Mouse (Mus musculus) cortical plate, adult 2 months (tissue): ENCODE measurements around the gene Ptafr.

ENCODE experiments used
- CTCF ChIP-seq: fragments of 200-500 bp; IDR thresholded peaks from 2 replicates; pipeline ENCODE4 v1.5.1; 2011; ENCODE audit warnings: mild to moderate bottlenecking, control low read depth, low read length; ENCODE audit not compliant: insufficient read depth; ENCODE audit errors: extremely low read depth
- POLR2A ChIP-seq: fragments of 200-500 bp; IDR thresholded peaks from 2 replicates; pipeline ENCODE4 v1.6.1; 2011; ENCODE audit warnings: mild to moderate bottlenecking, low read length, control low read depth; ENCODE audit not compliant: insufficient read depth; ENCODE audit errors: extremely low read depth

DNA sequence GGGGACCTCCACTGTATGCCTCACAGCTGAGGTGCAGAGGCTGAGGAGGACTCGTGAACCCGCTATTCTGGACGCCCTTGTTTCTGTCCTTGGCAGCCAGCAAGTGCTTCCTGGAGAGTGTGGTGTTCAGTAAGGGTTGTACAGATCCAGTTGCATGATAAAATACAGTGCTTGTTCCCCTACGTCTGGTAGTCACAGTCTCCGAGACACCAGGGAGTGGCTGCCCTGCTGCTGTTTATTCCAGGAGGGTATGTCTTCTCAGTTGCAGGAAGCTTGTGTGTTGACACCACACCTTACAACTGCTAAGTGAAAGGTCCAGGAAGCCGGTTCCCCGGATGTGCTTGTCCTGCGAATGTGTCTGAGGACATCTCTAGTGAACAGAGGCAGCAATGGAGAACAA lies 9.2 kb upstream of the Ptafr start:
- TF ChIP-seq CTCF, result no peak
- no peak for TF ChIP-seq POLR2A
